Mouse (Mus musculus) lung, embryonic 14.5 days (tissue): ENCODE data around the gene Actl10. TPM values are rescaled to one million over a fixed set of nuclear protein-coding genes. Genes with fewer than 3 reads are reported as not detected.

Source experiments
- ATAC-seq: fragments of 200-750 bp; cut with Nextera tagmentation; 2 replicates; pipeline ENCODE4 v1.8.0; 2017; ENCODE audit warnings: mild to moderate bottlenecking, moderate TSS enrichment, moderate library complexity; ENCODE audit not compliant: insufficient read depth
- DNase-seq: peaks from one replicate; pipeline ENCODE4 v3.0.0-alpha.2; 2015
- H3K27ac ChIP-seq: fragments of 300-500 bp; sonication (generic); 2 replicates; pipeline ENCODE4 v1.5.1; 2014; ENCODE audit warnings: low read depth, mild to moderate bottlenecking, moderate library complexity
- H3K27me3 ChIP-seq: fragments of 300-500 bp; sonication (generic); 2 replicates; pipeline ENCODE4 v1.6.1; 2014; ENCODE audit warnings: low read length, control low read depth; ENCODE audit not compliant: insufficient read depth
- H3K36me3 ChIP-seq: fragments of 300-500 bp; sonication (generic); 2 replicates; pipeline ENCODE4 v1.6.1; 2014; ENCODE audit warnings: control low read depth; ENCODE audit not compliant: insufficient read depth
- H3K4me1 ChIP-seq: fragments of 300-500 bp; sonication (generic); 2 replicates; pipeline ENCODE4 v1.6.1; 2014; ENCODE audit warnings: antibody characterized with exemption, control low read depth; ENCODE audit not compliant: insufficient read depth
- H3K4me2 ChIP-seq: fragments of 300-500 bp; sonication (generic); 2 replicates; pipeline ENCODE4 v1.6.1; 2014; ENCODE audit warnings: mild to moderate bottlenecking
- H3K4me3 ChIP-seq: fragments of 300-500 bp; sonication (generic); 2 replicates; pipeline ENCODE4 v1.5.1; 2014; ENCODE audit warnings: low read depth, low read length
- H3K9ac ChIP-seq: fragments of 300-500 bp; sonication (generic); 2 replicates; pipeline ENCODE4 v1.6.1; 2014
- H3K9me3 ChIP-seq: fragments of 300-500 bp; sonication (generic); 2 replicates; pipeline ENCODE4 v1.6.1; 2016; ENCODE audit warnings: low read depth, low read length, control low read depth
- CTCF ChIP-seq: IDR thresholded peaks from 2 replicates; pipeline ENCODE4 v1.5.1; 2016; ENCODE audit warnings: antibody characterized with exemption, low read depth
- WGBS: fragments of 180-500 bp; shearing (Covaris S2); extraction: QIAGEN DNeasy Blood & Tissue Kit; methylation state at CpG from one replicate; pipeline ENCODE4 v1.1.7; 2014; 5-methylcytosine and 5-hydroxymethylcytosine counted together
- polyA plus RNA-seq: library from polyadenylated mRNA; unstranded; fragments of >200 nt; fragmentation: Nextera tagmentation; extraction: Ambion mirVana; gene quantifications from 2 replicates; pipeline ENCODE4 v1.2.1, GENCODE M21; 2014

The Actl10 gene
- polyA plus RNA-seq, 1 experiment from 2014 or later = 0.36 TPM

GRCm38 (mm10) chr2:154580586-154580985 lies 29.0 kb downstream of the Actl10 start:
- no peak overlapping the region for H3K4me3 ChIP-seq
- no peaks in the 10 kb centered on the region for H3K9me3 ChIP-seq
- H3K4me1 ChIP-seq = peaks cover 5% of the 10 kb centered on the region; the same call in 1 of the 2 replicates
- no peak for TF ChIP-seq CTCF
- WGBS = 68% methylated on average over 8 of the region's 8 CpGs
- no peaks in the 10 kb centered on the region for H3K36me3 ChIP-seq
- no peak overlapping the region for H3K9ac ChIP-seq
- H3K27ac ChIP-seq = no peak overlapping the region
- no peak overlapping the region for H3K4me2 ChIP-seq
- no peaks in the 10 kb centered on the region for H3K27me3 ChIP-seq
- no peak for DNase-seq
- no peak for ATAC-seq

DNA sequence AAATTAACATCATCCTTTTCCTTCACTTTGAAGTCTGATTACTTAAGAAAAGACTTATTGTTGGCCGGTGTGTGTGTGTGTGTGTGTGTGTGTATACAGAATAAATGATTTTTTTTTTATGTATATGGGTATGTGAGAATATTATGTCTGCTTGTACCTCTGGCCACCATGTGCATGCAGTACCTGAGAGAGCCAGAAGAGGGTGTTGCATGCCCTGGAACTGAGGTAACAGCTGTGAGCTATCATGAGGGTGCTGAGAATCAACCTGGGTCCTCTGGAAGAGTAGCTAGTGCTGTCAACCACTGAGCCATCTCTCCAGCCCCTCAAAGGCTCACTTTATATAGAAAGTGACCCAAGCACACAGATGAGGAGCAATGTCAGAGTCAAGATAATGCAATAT lies 29.8 kb downstream of the Actl10 start:
- no peak for DNase-seq
- Histone ChIP-seq H3K4me1 (peaks cover 5% of the 10 kb centered on the region; the same call in 1 of the 2 replicates), H3K36me3 (no peaks in the 10 kb centered on the region), H3K27ac (no peak overlapping the region), H3K4me2 (no peak overlapping the region), H3K9me3 (no peaks in the 10 kb centered on the region), H3K4me3 (no peak overlapping the region), H3K27me3 (no peaks in the 10 kb centered on the region), H3K9ac (no peak overlapping the region)
- 91% methylated on average over 1 of the region's 1 CpGs for WGBS
- ATAC-seq = no peak
- peak; percentile 37 for TF ChIP-seq CTCF

DNA sequence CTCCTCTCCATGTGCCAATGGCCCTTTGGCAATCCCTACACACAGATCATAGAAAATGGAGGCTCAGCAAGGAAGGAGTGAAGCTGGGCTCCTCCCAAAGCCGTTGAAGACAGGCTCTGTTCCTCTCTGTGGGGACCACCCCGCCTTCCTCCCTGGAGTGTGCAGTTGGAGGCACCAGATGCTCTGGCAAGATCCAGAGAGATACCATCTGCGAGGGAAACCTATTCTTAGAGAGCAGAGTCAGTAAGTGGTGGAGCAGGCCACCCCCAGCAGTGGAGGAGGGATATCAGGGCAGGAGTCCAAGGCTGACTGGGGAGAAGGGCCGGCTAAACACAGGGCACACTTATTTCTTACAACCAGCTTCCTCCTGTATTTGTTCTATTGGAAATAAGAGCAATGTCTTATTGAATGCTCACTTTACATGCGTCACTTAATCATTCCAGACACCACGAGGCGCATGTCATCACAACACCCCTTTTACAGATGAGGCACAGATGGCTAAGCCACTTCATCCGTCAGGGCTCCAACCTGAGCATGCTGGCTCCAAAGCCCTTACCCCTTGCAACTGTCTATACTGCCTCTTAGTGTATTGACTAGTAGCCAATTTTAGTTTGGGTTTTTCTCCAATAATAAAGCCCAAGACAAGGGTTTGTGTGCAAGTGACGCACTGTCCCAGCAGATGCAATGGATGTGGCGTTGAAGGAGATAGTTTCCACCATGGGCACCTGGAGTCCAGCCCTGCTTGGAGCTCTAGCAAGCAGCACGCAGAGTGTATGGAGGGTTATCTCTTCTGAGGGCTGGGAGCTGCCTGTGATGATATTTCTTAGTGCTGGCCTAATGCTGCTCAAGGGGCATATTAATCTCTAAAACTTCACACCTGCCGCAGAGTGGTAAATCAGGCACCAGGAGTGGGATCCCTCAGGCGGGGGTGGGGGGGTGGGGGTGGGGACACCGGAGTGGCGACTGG lies 32.6 kb downstream of the Actl10 start:
- Histone ChIP-seq H3K4me2 (no peak overlapping the region), H3K4me1 (peaks cover 5% of the 10 kb centered on the region; the same call in 1 of the 2 replicates), H3K27me3 (no peaks in the 10 kb centered on the region), H3K27ac (no peak overlapping the region), H3K36me3 (0 out of 2 replicates have a peak, but pooled peaks cover 6% of the 10 kb centered on the region), H3K9ac (no peak overlapping the region), H3K4me3 (no peak overlapping the region), H3K9me3 (no peaks in the 10 kb centered on the region)
- ATAC-seq (peak; percentile 78; the same call in 1 of the 2 replicates), DNase-seq (peak; percentile 59)
- WGBS = 48% methylated on average over 15 of the region's 15 CpGs
- no peak for TF ChIP-seq CTCF

DNA sequence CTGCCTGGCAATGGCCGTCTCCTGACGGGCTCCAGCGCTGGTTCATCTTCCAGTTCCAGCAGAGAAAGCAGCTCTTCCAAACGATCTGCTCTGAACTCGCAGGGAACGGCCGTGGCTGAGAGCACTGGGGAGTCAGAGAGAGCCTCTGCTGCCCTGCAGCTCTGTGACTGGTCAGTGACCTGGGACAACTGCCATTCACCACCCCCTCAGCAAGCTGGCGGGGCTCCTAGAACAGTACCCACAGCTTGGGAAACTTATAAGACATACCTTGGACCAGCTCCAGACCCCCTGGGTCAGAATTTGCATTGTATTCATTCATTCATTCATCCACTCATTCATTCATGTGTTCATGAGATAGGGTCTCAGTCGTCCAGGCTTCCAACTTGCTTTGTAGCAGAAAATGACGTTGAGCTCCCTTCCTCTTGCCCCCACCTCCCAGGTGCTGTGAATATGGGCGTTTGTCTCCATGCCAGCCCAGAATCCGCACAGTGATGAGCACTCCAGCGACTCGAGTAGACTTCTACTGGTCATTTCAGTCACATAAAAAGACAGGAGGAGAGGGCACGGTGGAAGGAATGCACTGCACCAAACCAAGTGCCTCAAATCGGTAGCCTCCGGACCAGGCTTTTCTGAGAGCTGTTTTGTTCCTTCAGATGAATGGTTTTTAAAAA lies 33.5 kb downstream of the Actl10 start:
- Histone ChIP-seq H3K4me2 (no peak overlapping the region), H3K36me3 (0 out of 2 replicates have a peak, but pooled peaks cover 6% of the 10 kb centered on the region), H3K27ac (no peak overlapping the region), H3K4me1 (peaks cover 5% of the 10 kb centered on the region; the same call in 1 of the 2 replicates), H3K4me3 (no peak overlapping the region), H3K9ac (no peak overlapping the region), H3K9me3 (no peaks in the 10 kb centered on the region), H3K27me3 (no peaks in the 10 kb centered on the region)
- DNase-seq (no peak), ATAC-seq (no peak)
- no peak for TF ChIP-seq CTCF
- WGBS = 62% methylated on average over 17 of the region's 17 CpGs

DNA sequence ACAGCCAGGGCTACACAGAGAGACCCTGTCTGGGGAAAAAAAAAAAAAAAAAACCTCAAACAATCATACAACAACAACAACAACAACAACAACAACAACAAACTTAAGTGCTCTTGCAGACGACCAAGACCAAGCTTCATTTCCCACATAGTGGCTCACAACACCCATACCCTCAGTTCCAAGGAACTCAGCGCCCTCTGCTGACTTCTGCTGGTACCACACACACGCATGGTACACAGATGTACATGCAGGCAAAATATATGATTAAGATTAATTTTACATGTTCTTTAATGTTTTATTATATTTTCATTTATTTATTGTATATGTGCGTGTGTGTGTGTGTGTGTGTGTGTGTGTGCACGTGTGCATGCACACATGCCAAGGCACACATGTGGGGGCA lies 34.8 kb downstream of the Actl10 start:
- Histone ChIP-seq H3K27ac (no peak overlapping the region), H3K9ac (no peak overlapping the region), H3K9me3 (no peaks in the 10 kb centered on the region), H3K27me3 (no peaks in the 10 kb centered on the region), H3K4me2 (no peak overlapping the region), H3K4me3 (no peak overlapping the region), H3K36me3 (0 out of 2 replicates have a peak, but pooled peaks cover 6% of the 10 kb centered on the region), H3K4me1 (peaks cover 5% of the 10 kb centered on the region; the same call in 1 of the 2 replicates)
- ATAC-seq (no peak), DNase-seq (peak; percentile 69)
- TF ChIP-seq CTCF = peak; percentile 65
- 72% methylated on average over 5 of the region's 5 CpGs for WGBS

GRCm38 (mm10) chr2:154589051-154589450 lies 37.5 kb downstream of the Actl10 start:
- WGBS = 77% methylated on average over 4 of the region's 4 CpGs
- Histone ChIP-seq H3K27me3 (no peaks in the 10 kb centered on the region), H3K27ac (no peak overlapping the region), H3K4me3 (no peak overlapping the region), H3K4me1 (0 out of 2 replicates have a peak, but pooled peaks cover 2% of the 10 kb centered on the region), H3K4me2 (no peak overlapping the region), H3K36me3 (0 out of 2 replicates have a peak, but pooled peaks cover 6% of the 10 kb centered on the region), H3K9me3 (no peaks in the 10 kb centered on the region; the same call in 1 of the 2 replicates), H3K9ac (no peak overlapping the region)
- no peak for ATAC-seq
- no peak for TF ChIP-seq CTCF
- DNase-seq = no peak

- Histone ChIP-seq H3K4me2 (no peak overlapping the region), H3K27ac (no peak overlapping the region), H3K9me3 (no peaks in the 10 kb centered on the region; the same call in 1 of the 2 replicates), H3K4me1 (no peaks in the 10 kb centered on the region), H3K9ac (no peak overlapping the region), H3K27me3 (no peaks in the 10 kb centered on the region), H3K4me3 (no peak overlapping the region), H3K36me3 (0 out of 2 replicates have a peak, but pooled peaks cover 6% of the 10 kb centered on the region)
- WGBS = 80% methylated on average over 3 of the region's 3 CpGs
- no peak for TF ChIP-seq CTCF
- DNase-seq = no peak
- no peak for ATAC-seq
Measured at GRCm38 (mm10) chr2:154591239-154591638, 39.7 kb downstream of the Actl10 start.
